In genomic region chr8:110791164-110791563, GRCm38 (mm10) we compare ENCODE assay signal across 17 mouse cellular contexts. TPM values are rescaled to one million over a fixed set of nuclear protein-coding genes. Genes with fewer than 3 reads are reported as not detected.
"Had no signal": no experiment of that assay in that cellular context is flagged by ENCODE, and none has a peak within 500 bp of the region (broad histone marks: within the 10 kb centered on the region; RNA-seq: fewer than 3 reads in every experiment).

No protein-coding gene starts in this region.

- H3K27ac ChIP-seq: liver, embryonic 15.5 days; midbrain, embryonic 10.5 days; midbrain, embryonic 12.5 days; neural tube, embryonic 12.5 days; stomach, embryonic 15.5 days; stomach, postnatal 0 days had no signal

- H3K9ac ChIP-seq: liver, embryonic 15.5 days; liver, postnatal 0 days; lung, embryonic 14.5 days; midbrain, embryonic 12.5 days; neural tube, embryonic 12.5 days; stomach, embryonic 15.5 days had no signal

- H3K4me2 ChIP-seq: liver, embryonic 15.5 days; lung, embryonic 14.5 days; midbrain, embryonic 12.5 days; neural tube, embryonic 12.5 days; stomach, embryonic 15.5 days had no signal

- DNase-seq: liver, postnatal 0 days; lung, embryonic 14.5 days; midbrain, embryonic 14.5 days; right cerebral cortex, postnatal 14 days; thymus, adult 2 months; thymus, postnatal 25 days; thymus, postnatal 4 days had no signal

- H3K9me3 ChIP-seq: liver, embryonic 15.5 days; midbrain, embryonic 12.5 days; neural tube, embryonic 12.5 days; stomach, embryonic 15.5 days had no signal

- H3K4me1 ChIP-seq: midbrain, embryonic 12.5 days; neural tube, embryonic 12.5 days had no signal

- H3K4me3 ChIP-seq: liver, embryonic 15.5 days; midbrain, embryonic 10.5 days; midbrain, embryonic 12.5 days; neural tube, embryonic 12.5 days; stomach, embryonic 15.5 days had no signal

- H3K36me3 ChIP-seq: liver, embryonic 15.5 days; midbrain, embryonic 10.5 days; midbrain, embryonic 12.5 days; neural tube, embryonic 12.5 days; stomach, embryonic 15.5 days had no signal

- H3K27me3 ChIP-seq: midbrain, embryonic 12.5 days; neural tube, embryonic 12.5 days; stomach, embryonic 15.5 days had no signal

- ATAC-seq: liver, postnatal 0 days; midbrain, embryonic 16.5 days had no signal

RNA-seq across cellular contexts. Expression of gene Il34, which starts 14.6 kb away (rescaled TPM):
- total RNA-seq: megakaryocyte, adult 5-6 weeks; megakaryocyte-erythroid progenitor cell, adult 5-6 weeks; neutrophil, adult 5-6 weeks had no signal
